ENCODE assay signal across 25 mouse cellular contexts in genomic region chr6:145023990-145024389, GRCm38 (mm10). TPM values are rescaled to one million over a fixed set of nuclear protein-coding genes. Genes with fewer than 3 reads are reported as not detected.
DNase-seq lines count a peak whose midpoint lies in the region; ATAC-seq and TF ChIP-seq lines count a peak whose summit lies in the region.
"Had no signal": no experiment of that assay in that cellular context is flagged by ENCODE, and none has a peak within 500 bp of the region (broad histone marks: within the 10 kb centered on the region; RNA-seq: fewer than 3 reads in every experiment).

No protein-coding gene starts in this region.

- DNase-seq in embryo, embryonic 10.5 days (ENCODE audit: low spot score): peak; percentile 48
- no peak for DNase-seq in embryo, embryonic 9.5 days (ENCODE audit: extremely low spot score)
- peak; percentile 29 for DNase-seq in hindbrain, embryonic 11.5 days (ENCODE audit: low spot score)
- no peak for DNase-seq in hindbrain, embryonic 14.5 days (ENCODE audit: low spot score)
- peak; percentile 26 for DNase-seq in midbrain, embryonic 10.5 days (ENCODE audit: low spot score)
- no peak for DNase-seq in hindbrain, postnatal 0 days (ENCODE audit: low spot score)
- no peak for DNase-seq in adrenal gland, postnatal 36 days
- DNase-seq: adrenal gland, postnatal 14 days; cerebellum, adult 18-20 months; cerebellum, adult 9-11 months; cerebellum, postnatal 36 days; gastrocnemius, postnatal 10 days; heart, adult 18-20 months; heart, postnatal 14 days had no signal

- H3K36me3 ChIP-seq in hindbrain, embryonic 11.5 days (ENCODE audit: control insufficient read depth, insufficient read depth, low read length): peaks cover 5% of the 10 kb centered on the region; the same call in 1 of the 2 replicates
- H3K36me3 ChIP-seq in hindbrain, embryonic 14.5 days (replicated peaks; ENCODE audit: control insufficient read depth, insufficient read depth): peaks cover 48% of the 10 kb centered on the region
- H3K36me3 ChIP-seq in midbrain, embryonic 10.5 days: peaks cover 88% of the 10 kb centered on the region
- H3K36me3 ChIP-seq in midbrain, embryonic 15.5 days (replicated peaks): peaks cover 18% of the 10 kb centered on the region
- peaks cover 12% of the 10 kb centered on the region; the same call in 1 of the 2 replicates for H3K36me3 ChIP-seq in hindbrain, postnatal 0 days (ENCODE audit: insufficient read depth, low read length)
- H3K36me3 ChIP-seq: embryonic facial prominence, embryonic 15.5 days had no signal

- H3K4me1 ChIP-seq in hindbrain, embryonic 11.5 days (replicated peaks; ENCODE audit: control insufficient read depth, insufficient read depth, low read length): no peaks in the 10 kb centered on the region
- no peaks in the 10 kb centered on the region for H3K4me1 ChIP-seq in hindbrain, embryonic 14.5 days (replicated peaks; ENCODE audit: control insufficient read depth, insufficient read depth, low read length)
- H3K4me1 ChIP-seq in midbrain, embryonic 10.5 days: peaks cover 17% of the 10 kb centered on the region
- H3K4me1 ChIP-seq in midbrain, embryonic 15.5 days: 0 out of 2 replicates have a peak, but pooled peaks cover 4% of the 10 kb centered on the region
- H3K4me1 ChIP-seq in hindbrain, postnatal 0 days (ENCODE audit: insufficient read depth, low read length): no peaks in the 10 kb centered on the region
- H3K4me1 ChIP-seq: embryonic facial prominence, embryonic 15.5 days; heart, embryonic 10.5 days had no signal

- no peaks in the 10 kb centered on the region for H3K27me3 ChIP-seq in hindbrain, embryonic 11.5 days (ENCODE audit: control insufficient read depth, insufficient read depth, low read length)
- no peaks in the 10 kb centered on the region for H3K27me3 ChIP-seq in hindbrain, embryonic 14.5 days (ENCODE audit: control insufficient read depth, insufficient read depth, low read length)
- no peaks in the 10 kb centered on the region for H3K27me3 ChIP-seq in midbrain, embryonic 10.5 days (ENCODE audit: low read depth, poor library complexity, severe bottlenecking)
- no peaks in the 10 kb centered on the region for H3K27me3 ChIP-seq in midbrain, embryonic 15.5 days (replicated peaks)
- no peaks in the 10 kb centered on the region for H3K27me3 ChIP-seq in hindbrain, postnatal 0 days (ENCODE audit: insufficient read depth, low read length)
- H3K27me3 ChIP-seq: embryonic facial prominence, embryonic 15.5 days; Patski had no signal

- no peak overlapping the region for H3K27ac ChIP-seq in hindbrain, embryonic 11.5 days (ENCODE audit: low read depth, low read length)
- no peak overlapping the region for H3K27ac ChIP-seq in hindbrain, embryonic 14.5 days
- peak overlapping the region; percentile 35; the same call in 1 of the 2 replicates for H3K27ac ChIP-seq in midbrain, embryonic 10.5 days (replicated peaks)
- H3K27ac ChIP-seq in midbrain, embryonic 15.5 days: no peak overlapping the region
- H3K27ac ChIP-seq in hindbrain, postnatal 0 days: no peak overlapping the region
- H3K27ac ChIP-seq: embryonic facial prominence, embryonic 15.5 days; forebrain, embryonic 10.5 days; heart, embryonic 10.5 days had no signal

- 0 out of 2 replicates have a peak, but pooled peaks cover 3% of the 10 kb centered on the region for H3K9me3 ChIP-seq in hindbrain, embryonic 11.5 days (ENCODE audit: control insufficient read depth, low read length)
- H3K9me3 ChIP-seq in hindbrain, embryonic 14.5 days (ENCODE audit: control insufficient read depth, low read length): no peaks in the 10 kb centered on the region; the same call in 1 of the 2 replicates
- H3K9me3 ChIP-seq in midbrain, embryonic 10.5 days (replicated peaks): peaks cover 7% of the 10 kb centered on the region; the same call in 1 of the 2 replicates
- H3K9me3 ChIP-seq in midbrain, embryonic 15.5 days: no peaks in the 10 kb centered on the region
- H3K9me3 ChIP-seq in hindbrain, postnatal 0 days (ENCODE audit: low read length): no peaks in the 10 kb centered on the region
- H3K9me3 ChIP-seq: embryonic facial prominence, embryonic 15.5 days had no signal

- H3K9ac ChIP-seq in hindbrain, embryonic 11.5 days (ENCODE audit: low read depth, low read length): no peak overlapping the region
- H3K9ac ChIP-seq in hindbrain, embryonic 14.5 days: no peak overlapping the region
- H3K9ac ChIP-seq in midbrain, embryonic 15.5 days: no peak overlapping the region
- no peak overlapping the region for H3K9ac ChIP-seq in hindbrain, postnatal 0 days (replicated peaks; ENCODE audit: low read length)
- H3K9ac ChIP-seq: embryonic facial prominence, embryonic 15.5 days had no signal

- no peak for TF ChIP-seq CTCF in hindbrain, postnatal 0 days (IDR thresholded peaks at IDR 0.05; ENCODE audit: low read depth)

- 28% methylated on average over 8 of the region's 8 CpGs for WGBS in hindbrain, embryonic 11.5 days
- 25% methylated on average over 8 of the region's 8 CpGs for WGBS in hindbrain, embryonic 14.5 days
- 29% methylated on average over 8 of the region's 8 CpGs for WGBS in midbrain, embryonic 10.5 days
- 32% methylated on average over 8 of the region's 8 CpGs for WGBS in midbrain, embryonic 15.5 days
- 28% methylated on average over 8 of the region's 8 CpGs for WGBS in hindbrain, postnatal 0 days

- H3K4me2 ChIP-seq in hindbrain, embryonic 11.5 days (replicated peaks; ENCODE audit: low read depth, low read length): no peak overlapping the region
- no peak overlapping the region for H3K4me2 ChIP-seq in hindbrain, embryonic 14.5 days (replicated peaks)
- no peak overlapping the region for H3K4me2 ChIP-seq in midbrain, embryonic 15.5 days
- no peak overlapping the region for H3K4me2 ChIP-seq in hindbrain, postnatal 0 days (ENCODE audit: low read depth, low read length)
- H3K4me2 ChIP-seq: embryonic facial prominence, embryonic 15.5 days had no signal

- ATAC-seq in hindbrain, embryonic 11.5 days (ENCODE audit: low FRiP score): peak; percentile 73
- ATAC-seq in hindbrain, embryonic 14.5 days (ENCODE audit: low FRiP score): no peak
- no peak for ATAC-seq in midbrain, embryonic 15.5 days (replicated peaks)
- ATAC-seq in hindbrain, postnatal 0 days: 0 out of 2 replicates have a peak, but pooled peaks have one; percentile 39
- ATAC-seq: activated CD4-positive, CD25-positive, alpha-beta regulatory T cell, adult 4 months; forebrain, embryonic 16.5 days; inflammation-experienced regulatory T-cells, adult 6 months; intestine, postnatal 0 days; Patski had no signal

- H3K4me3 ChIP-seq in hindbrain, embryonic 11.5 days (ENCODE audit: low read depth, low read length): no peak overlapping the region
- no peak overlapping the region for H3K4me3 ChIP-seq in hindbrain, embryonic 14.5 days (replicated peaks; ENCODE audit: low read length)
- no peak overlapping the region for H3K4me3 ChIP-seq in midbrain, embryonic 10.5 days
- H3K4me3 ChIP-seq in midbrain, embryonic 15.5 days: no peak overlapping the region
- no peak overlapping the region for H3K4me3 ChIP-seq in hindbrain, postnatal 0 days (ENCODE audit: low read length)
- H3K4me3 ChIP-seq: embryonic facial prominence, embryonic 15.5 days; erythroblast, embryonic 14.5 days; forebrain, embryonic 10.5 days; heart, embryonic 10.5 days had no signal

RNA-seq across cellular contexts. Expression of gene Bcat1, which starts 52.0 kb away (rescaled TPM):
- 116 and 135 TPM in 2 replicates for polyA plus RNA-seq in hindbrain, embryonic 11.5 days (2014; fragmentation: Nextera tagmentation; extraction: Ambion mirVana)
- polyA plus RNA-seq in hindbrain, embryonic 14.5 days (2014; fragmentation: Nextera tagmentation; extraction: Ambion mirVana): 101 and 123 TPM in 2 replicates
- polyA plus RNA-seq in midbrain, embryonic 10.5 days (2016; fragmentation: Nextera tagmentation; extraction: Ambion mirVana): 139 and 149 TPM in 2 replicates
- polyA plus RNA-seq in midbrain, embryonic 15.5 days (2015; fragmentation: Nextera tagmentation; extraction: Ambion mirVana): 104 and 107 TPM in 2 replicates
- 81.8 and 94.3 TPM in 2 replicates for total RNA-seq in hindbrain, postnatal 0 days (2014; rRNA removed)
- polyA plus RNA-seq in hindbrain, postnatal 0 days (2015; fragmentation: Nextera tagmentation; extraction: Ambion mirVana): 58.2 and 59.7 TPM in 2 replicates
- 10 to 100 TPM; 14.2 to 23.4 TPM for total RNA-seq in adrenal gland, postnatal 36 days (2021)
- total RNA-seq: MEL had no signal
- polyA plus RNA-seq: erythroblast, embryonic 14.5 days had no signal

Comparison
In these comparisons a context has a peak if more than half of its experiments do, and no peak if none do; other contexts are left out.
1. DNase-seq: peak in embryo, embryonic 10.5 days (single experiment), hindbrain, embryonic 11.5 days (single experiment) and midbrain, embryonic 10.5 days (single experiment); none in embryo, embryonic 9.5 days (single experiment), hindbrain, embryonic 14.5 days (single experiment), hindbrain, postnatal 0 days (single experiment) and adrenal gland, postnatal 36 days (0 of 2).
2. ATAC-seq: peak in hindbrain, embryonic 11.5 days (single experiment) and hindbrain, postnatal 0 days (single experiment); none in hindbrain, embryonic 14.5 days (single experiment) and midbrain, embryonic 15.5 days (single experiment).